In the genomic region with DNA sequence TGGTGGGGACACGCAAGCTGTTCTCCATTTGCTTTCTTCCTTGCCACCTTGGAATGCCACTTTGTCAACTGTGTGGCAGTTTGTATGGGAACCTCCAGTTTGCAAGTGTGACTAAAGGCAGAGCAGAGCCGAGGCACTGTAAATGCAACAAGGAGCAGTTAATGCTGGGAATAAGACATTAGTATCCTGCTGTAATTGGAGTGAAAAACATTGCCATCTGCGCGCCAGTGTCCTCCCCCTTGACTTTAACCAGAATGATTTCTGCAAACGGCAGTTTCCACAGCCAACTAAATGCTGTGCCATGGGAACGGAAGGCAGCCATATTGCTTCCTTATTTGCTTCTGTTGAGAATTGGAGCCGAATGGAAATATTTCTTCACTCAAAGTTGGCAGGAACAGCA, we compare ENCODE assay signal across 12 mouse cellular contexts. TPM values are rescaled to one million over a fixed set of nuclear protein-coding genes. Genes with fewer than 3 reads are reported as not detected.
DNase-seq lines count a peak whose midpoint lies in the region; ATAC-seq and TF ChIP-seq lines count a peak whose summit lies in the region.
"Had no signal": no experiment of that assay in that cellular context is flagged by ENCODE, and none has a peak within 500 bp of the region (broad histone marks: within the 10 kb centered on the region; RNA-seq: fewer than 3 reads in every experiment).

No protein-coding gene starts in this region.

- peaks cover 5% of the 10 kb centered on the region; the same call in 1 of the 2 replicates for H3K36me3 ChIP-seq in forebrain, embryonic 13.5 days (ENCODE audit: poor library complexity, severe bottlenecking)
- H3K36me3 ChIP-seq in forebrain, embryonic 11.5 days (ENCODE audit: control insufficient read depth, insufficient read depth, low read length), result no peaks in the 10 kb centered on the region
- H3K36me3 ChIP-seq in heart, embryonic 16.5 days (ENCODE audit: control insufficient read depth, insufficient read depth), result no peaks in the 10 kb centered on the region

- H3K4me2 ChIP-seq in forebrain, embryonic 13.5 days, result no peak overlapping the region
- H3K4me2 ChIP-seq in forebrain, embryonic 11.5 days (ENCODE audit: low read depth, low read length, severe bottlenecking), result no peak overlapping the region
- no peak overlapping the region for H3K4me2 ChIP-seq in heart, embryonic 16.5 days (ENCODE audit: low read depth, low read length)
- H3K4me2 ChIP-seq: liver, embryonic 15.5 days; midbrain, embryonic 15.5 days had no signal

- H3K4me3 ChIP-seq in forebrain, embryonic 13.5 days, result no peak overlapping the region
- no peak overlapping the region for H3K4me3 ChIP-seq in forebrain, embryonic 11.5 days (ENCODE audit: low read depth, low read length)
- H3K4me3 ChIP-seq in heart, embryonic 16.5 days (ENCODE audit: low read length), result no peak overlapping the region
- H3K4me3 ChIP-seq: liver, embryonic 15.5 days; midbrain, embryonic 15.5 days had no signal

- DNase-seq in forebrain, embryonic 11.5 days (ENCODE audit: low spot score), result no peak
- DNase-seq in brain, embryonic 14.5 days (ENCODE audit: low read depth), result peak; percentile 86
- peak; percentile 28 to 65 for DNase-seq in left cerebral cortex, adult 9 months (ENCODE audit: low spot score in 2 of 2)
- no peak for DNase-seq in thymus, postnatal 25 days
- no peak for DNase-seq in spleen, adult 12 weeks (ENCODE audit: low spot score)
- DNase-seq in ovary, postnatal 36 days (ENCODE audit: low spot score), result no peak
- DNase-seq: cerebellum, adult 11-12 months had no signal

- no peak overlapping the region for H3K27ac ChIP-seq in forebrain, embryonic 13.5 days
- no peak overlapping the region for H3K27ac ChIP-seq in forebrain, embryonic 11.5 days (ENCODE audit: low read depth, low read length)
- peak overlapping the region; percentile 12; the same call in 1 of the 2 replicates for H3K27ac ChIP-seq in heart, embryonic 16.5 days (ENCODE audit: low read length)
- H3K27ac ChIP-seq: kidney, postnatal 0 days; liver, embryonic 15.5 days; midbrain, embryonic 15.5 days had no signal

- no peak for TF ChIP-seq CTCF in brain, embryonic 14.5 days (IDR thresholded peaks at IDR 0.05; ENCODE audit: borderline replicate concordance, extremely low read depth, insufficient read depth, insufficient read length)

- 87% methylated on average over 7 of the region's 7 CpGs for WGBS in forebrain, embryonic 13.5 days
- 91% methylated on average over 7 of the region's 7 CpGs for WGBS in forebrain, embryonic 11.5 days
- 84% methylated on average over 7 of the region's 7 CpGs for WGBS in heart, embryonic 16.5 days

- H3K9me3 ChIP-seq in forebrain, embryonic 13.5 days (replicated peaks), result no peaks in the 10 kb centered on the region
- no peaks in the 10 kb centered on the region for H3K9me3 ChIP-seq in forebrain, embryonic 11.5 days (ENCODE audit: control insufficient read depth, low read length)
- no peaks in the 10 kb centered on the region for H3K9me3 ChIP-seq in heart, embryonic 16.5 days (replicated peaks; ENCODE audit: control insufficient read depth, low read length)
- H3K9me3 ChIP-seq: liver, embryonic 15.5 days; midbrain, embryonic 15.5 days had no signal

- no peak overlapping the region for H3K9ac ChIP-seq in forebrain, embryonic 13.5 days
- no peak overlapping the region for H3K9ac ChIP-seq in forebrain, embryonic 11.5 days (ENCODE audit: low read length)
- H3K9ac ChIP-seq in heart, embryonic 16.5 days (ENCODE audit: low read length), result no peak overlapping the region
- H3K9ac ChIP-seq: liver, embryonic 15.5 days; midbrain, embryonic 15.5 days had no signal

- H3K4me1 ChIP-seq in forebrain, embryonic 13.5 days, result peaks cover 19% of the 10 kb centered on the region
- 0 out of 2 replicates have a peak, but pooled peaks cover 2% of the 10 kb centered on the region for H3K4me1 ChIP-seq in forebrain, embryonic 11.5 days (replicated peaks; ENCODE audit: control insufficient read depth, insufficient read depth, low read length)
- peaks cover 15% of the 10 kb centered on the region for H3K4me1 ChIP-seq in heart, embryonic 16.5 days (ENCODE audit: control insufficient read depth, insufficient read depth, low read length)

- ATAC-seq in forebrain, embryonic 13.5 days, result peak; percentile 50; the same call in 1 of the 2 replicates
- no peak for ATAC-seq in forebrain, embryonic 11.5 days (replicated peaks; ENCODE audit: low FRiP score)
- no peak for ATAC-seq in heart, embryonic 16.5 days (replicated peaks; ENCODE audit: extremely low read depth, insufficient read depth, low FRiP score)
- ATAC-seq: midbrain, embryonic 15.5 days had no signal

- no peak for TF ChIP-seq POLR2A in brain, embryonic 14.5 days (IDR thresholded peaks at IDR 0.05; ENCODE audit: borderline replicate concordance, extremely low read depth, insufficient read depth, insufficient read length, poor library complexity, severe bottlenecking)

- H3K27me3 ChIP-seq in forebrain, embryonic 13.5 days, result no peaks in the 10 kb centered on the region
- no peaks in the 10 kb centered on the region for H3K27me3 ChIP-seq in forebrain, embryonic 11.5 days (ENCODE audit: control insufficient read depth, insufficient read depth, low read length)
- H3K27me3 ChIP-seq in heart, embryonic 16.5 days (ENCODE audit: control insufficient read depth, insufficient read depth, low read length), result no peaks in the 10 kb centered on the region
- H3K27me3 ChIP-seq: liver, embryonic 15.5 days; midbrain, embryonic 15.5 days had no signal

RNA-seq across cellular contexts. Expression of a gene that starts 3.6 kb away (rescaled TPM):
- polyA plus RNA-seq in forebrain, embryonic 13.5 days (2015; fragmentation: Nextera tagmentation; extraction: Ambion mirVana), result 61.6 and 62.6 TPM in 2 replicates
- 54.9 and 56.6 TPM in 2 replicates for polyA plus RNA-seq in forebrain, embryonic 11.5 days (2014; fragmentation: Nextera tagmentation; extraction: Ambion mirVana)
- 36.6 and 39.3 TPM in 2 replicates for polyA plus RNA-seq in brain, embryonic 14.5 days (2012; rRNA removed)
- polyA plus RNA-seq in heart, embryonic 16.5 days (2015; fragmentation: Nextera tagmentation; extraction: Ambion mirVana), result 28.4 and 32.1 TPM in 2 replicates

RNA-seq across cellular contexts. Expression of a gene that starts 3.6 kb away (rescaled TPM):
- 92.9 TPM in 2 replicates for polyA plus RNA-seq in forebrain, embryonic 13.5 days (2015; fragmentation: Nextera tagmentation; extraction: Ambion mirVana)
- polyA plus RNA-seq in forebrain, embryonic 11.5 days (2014; fragmentation: Nextera tagmentation; extraction: Ambion mirVana), result 50.8 and 54.5 TPM in 2 replicates
- polyA plus RNA-seq in brain, embryonic 14.5 days (2012; rRNA removed), result 62.8 and 82.5 TPM in 2 replicates
- 65.3 and 68.4 TPM in 2 replicates for polyA plus RNA-seq in heart, embryonic 16.5 days (2015; fragmentation: Nextera tagmentation; extraction: Ambion mirVana)

Comparison
In these comparisons a context has a peak if more than half of its experiments do, and no peak if none do; other contexts are left out.
1. DNase-seq: peak in brain, embryonic 14.5 days (single experiment) and left cerebral cortex, adult 9 months (2 of 2); none in forebrain, embryonic 11.5 days (single experiment), thymus, postnatal 25 days (single experiment), spleen, adult 12 weeks (single experiment) and ovary, postnatal 36 days (single experiment).